Mouse (Mus musculus) left cerebral cortex, adult 2 months (tissue): ENCODE results near the gene Cacna1c. TPM values are rescaled to one million over a fixed set of nuclear protein-coding genes. Genes with fewer than 3 reads are reported as not detected.

Experiments used
- DNase-seq, 2 experiments: peaks; one replicate each; pipeline ENCODE4 v3.0.0; 2021 to 2022; ENCODE audit warnings: low spot score in 2 of 2, mixed read lengths in 1 of 2; ENCODE audit errors: extremely low spot score in 1 of 2
- H3K27ac ChIP-seq: fragments of 200-600 bp; 2 replicates; pipeline ENCODE4 v1.8.1; 2022
- H3K4me3 ChIP-seq: fragments of 200-600 bp; 2 replicates; pipeline ENCODE4 v1.8.1; 2022
- CTCF ChIP-seq: fragments of 200-600 bp; IDR thresholded peaks from 2 replicates; pipeline ENCODE4 v1.8.1; 2022; ENCODE audit warnings: antibody characterized with exemption, mild to moderate bottlenecking, moderate library complexity
- intact Hi-C: fragments of 180-260 bp; cut with DNase I; formaldehyde crosslinking; loops from one replicate; pipeline ENCODE4 v1.15.1; 2025
- total RNA-seq, 2 experiments: library from RNA; stranded (reverse); gene quantifications; 2 replicates each; pipeline ENCODE4 v1.2.3; 2021

Gene Cacna1c
- total RNA-seq, 2 experiments from 2014 or later = 69.1 to 73.9 TPM

- intact Hi-C loops = no loop called here
- no peak overlapping the region for H3K4me3 ChIP-seq
- H3K27ac ChIP-seq = no peak overlapping the region
- peak in 1 of 2 experiments; percentile 47 for DNase-seq
- no peak for TF ChIP-seq CTCF
Measured at GRCm38 (mm10) chr6:118845829-118846228, 350.4 kb downstream of the Cacna1c start.

- DNase-seq = no peak
- Histone ChIP-seq H3K27ac (no peak overlapping the region), H3K4me3 (no peak overlapping the region)
- TF ChIP-seq CTCF = no peak
- intact Hi-C loops = no loop called here
Measured at GRCm38 (mm10) chr6:118845180-118845579, 351.0 kb downstream of the Cacna1c start.

GRCm38 (mm10) chr6:118843566-118843965, 352.7 kb downstream of the Cacna1c start:
- Histone ChIP-seq H3K27ac (no peak overlapping the region), H3K4me3 (no peak overlapping the region)
- intact Hi-C loops = loop anchor here (5.0 kb wide), 1 partner anchor 74 kb away; no protein-coding TSS in a partner anchor
- no peak for TF ChIP-seq CTCF
- DNase-seq = no peak

DNA sequence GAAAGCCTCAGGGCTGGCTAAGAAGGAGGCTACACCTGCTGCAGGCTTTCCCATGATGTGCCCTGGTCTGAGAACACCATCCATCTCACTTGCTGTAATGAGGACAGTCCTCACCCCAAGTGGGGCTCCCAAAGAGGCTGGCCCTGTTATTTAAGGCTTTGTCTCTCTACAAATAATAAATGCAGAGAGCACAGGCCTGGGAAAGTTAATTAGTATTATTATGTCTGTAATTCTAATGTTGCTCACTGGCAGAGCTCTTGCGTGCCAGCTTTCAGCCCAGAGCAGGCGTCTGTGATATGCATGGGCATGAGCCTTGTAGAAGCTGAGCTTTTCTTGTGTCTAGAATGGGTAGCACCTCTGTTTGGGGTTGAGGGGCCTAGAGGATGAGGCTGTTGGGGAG, 354.3 kb downstream of the Cacna1c start:
- intact Hi-C loops = loop anchor here (5.0 kb wide), 1 partner anchor 75 kb away; no protein-coding TSS in a partner anchor
- no peak overlapping the region for H3K27ac ChIP-seq

DNA sequence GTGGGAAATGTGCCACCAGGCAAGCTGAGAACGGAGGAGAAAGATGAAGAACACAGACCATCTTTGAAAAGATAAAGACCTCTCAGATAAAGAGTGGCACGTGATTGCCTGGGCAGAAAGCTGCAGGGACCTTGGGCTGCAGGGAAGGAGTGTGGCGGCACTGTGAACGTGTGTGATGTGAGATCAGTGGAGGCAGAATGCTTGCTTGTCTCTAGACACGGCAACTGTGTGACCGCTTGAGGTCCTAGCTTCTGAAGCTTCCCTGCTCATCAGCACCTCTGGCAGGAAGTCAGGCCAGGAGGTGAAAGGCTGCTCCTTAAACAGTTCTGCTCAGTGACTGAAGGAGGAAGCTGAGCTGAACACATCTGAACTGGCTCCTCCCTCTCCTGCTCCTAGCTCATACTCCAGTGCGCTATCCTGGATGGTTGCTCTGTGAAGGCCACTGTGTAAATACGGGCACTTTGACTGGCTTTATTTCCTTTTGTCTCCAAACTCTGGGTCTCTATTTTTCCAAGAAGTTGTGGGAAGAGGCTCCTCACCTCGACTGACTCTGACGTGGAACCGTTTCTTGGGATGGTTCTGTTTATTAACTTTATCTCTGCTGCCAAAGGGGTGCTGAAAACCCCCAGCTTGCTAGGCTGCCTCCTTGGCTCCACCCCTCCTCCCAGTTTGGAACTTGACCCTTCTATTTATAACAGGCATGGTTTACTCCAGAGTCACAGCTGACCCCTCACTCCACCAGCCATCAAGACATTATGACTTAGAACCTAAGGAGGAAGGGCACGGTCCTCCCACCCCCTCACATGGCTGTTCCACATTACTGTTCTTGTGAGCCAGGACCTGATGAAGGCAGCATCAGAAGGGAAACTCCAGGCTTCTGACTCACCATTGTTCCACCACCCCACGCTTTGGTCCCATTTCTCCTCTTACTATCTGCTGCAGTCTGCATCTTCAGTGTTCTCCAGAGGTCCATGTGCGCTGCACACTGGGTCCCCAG, 357.0 kb downstream of the Cacna1c start:
- intact Hi-C loops = no loop called here
- TF ChIP-seq CTCF = no peak
- DNase-seq = no peak
- H3K4me3 ChIP-seq = no peak overlapping the region
- no peak overlapping the region for H3K27ac ChIP-seq

More for the DNA sequence above, 354.3 kb downstream of the Cacna1c start:
- DNase-seq = no peak
- no peak overlapping the region for H3K4me3 ChIP-seq
- no peak for TF ChIP-seq CTCF

GRCm38 (mm10) chr6:118836693-118837092, 359.5 kb downstream of the Cacna1c start:
- Histone ChIP-seq H3K27ac (no peak overlapping the region), H3K4me3 (no peak overlapping the region)
- TF ChIP-seq CTCF = no peak
- intact Hi-C loops = no loop called here
- DNase-seq = no peak

DNA sequence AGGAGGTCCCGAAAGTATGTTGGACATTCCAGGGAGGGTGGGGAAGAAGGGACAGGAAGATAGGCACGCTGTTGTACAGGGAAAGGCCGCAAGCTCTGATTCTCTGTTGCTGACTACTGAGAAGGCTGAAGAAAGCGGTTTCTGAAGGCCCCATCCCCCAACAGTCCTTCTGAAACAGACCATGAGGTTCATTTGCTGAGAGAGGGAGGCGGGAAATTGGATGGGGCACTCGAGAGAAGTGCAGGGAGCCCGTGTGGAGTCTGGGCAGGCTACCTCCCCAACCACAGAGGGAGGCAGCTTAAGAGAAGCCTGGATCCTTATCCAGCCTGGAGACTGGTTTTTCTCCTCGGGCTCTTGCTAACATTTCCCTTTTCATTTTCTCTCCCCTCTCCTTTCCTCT, 362.2 kb downstream of the Cacna1c start:
- intact Hi-C loops = no loop called here
- Histone ChIP-seq H3K4me3 (no peak overlapping the region), H3K27ac (no peak overlapping the region)
- DNase-seq = no peak
- no peak for TF ChIP-seq CTCF

DNA sequence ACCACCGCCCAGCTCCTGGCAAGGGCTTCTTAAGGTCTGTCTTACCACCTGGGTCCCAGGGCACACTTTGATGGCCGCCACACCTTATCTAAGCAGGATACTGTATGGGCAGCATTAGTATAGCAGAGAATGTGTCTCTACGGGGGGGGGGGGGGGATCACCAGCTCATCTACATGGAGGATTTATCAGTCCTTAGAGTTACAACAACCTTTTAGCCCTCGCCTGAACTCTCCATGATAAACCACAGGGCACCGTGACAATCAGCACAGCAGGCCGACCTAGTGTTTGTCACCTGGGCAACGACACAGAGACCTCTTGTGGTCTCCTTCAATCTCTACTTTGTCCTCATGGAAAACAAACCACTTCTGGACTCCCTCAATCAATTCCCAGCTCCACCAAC, 363.2 kb downstream of the Cacna1c start:
- no peak overlapping the region for H3K4me3 ChIP-seq
- DNase-seq = no peak
- intact Hi-C loops = no loop called here
- no peak for TF ChIP-seq CTCF
- no peak overlapping the region for H3K27ac ChIP-seq

- no peak overlapping the region for H3K27ac ChIP-seq
- no peak for TF ChIP-seq CTCF
- intact Hi-C loops = no loop called here
- DNase-seq = no peak
- no peak overlapping the region for H3K4me3 ChIP-seq
Measured at GRCm38 (mm10) chr6:118832616-118833015, 363.6 kb downstream of the Cacna1c start.

GRCm38 (mm10) chr6:118830851-118831250, 365.4 kb downstream of the Cacna1c start:
- Histone ChIP-seq H3K27ac (no peak overlapping the region), H3K4me3 (no peak overlapping the region)
- intact Hi-C loops = no loop called here
- DNase-seq = no peak
- no peak; the same call in 1 of the 2 replicates for TF ChIP-seq CTCF

GRCm38 (mm10) chr6:118828187-118828586, 368.0 kb downstream of the Cacna1c start:
- H3K27ac ChIP-seq = no peak overlapping the region
- no peak for TF ChIP-seq CTCF
- H3K4me3 ChIP-seq = no peak overlapping the region
- no peak for DNase-seq
- intact Hi-C loops = no loop called here

DNA sequence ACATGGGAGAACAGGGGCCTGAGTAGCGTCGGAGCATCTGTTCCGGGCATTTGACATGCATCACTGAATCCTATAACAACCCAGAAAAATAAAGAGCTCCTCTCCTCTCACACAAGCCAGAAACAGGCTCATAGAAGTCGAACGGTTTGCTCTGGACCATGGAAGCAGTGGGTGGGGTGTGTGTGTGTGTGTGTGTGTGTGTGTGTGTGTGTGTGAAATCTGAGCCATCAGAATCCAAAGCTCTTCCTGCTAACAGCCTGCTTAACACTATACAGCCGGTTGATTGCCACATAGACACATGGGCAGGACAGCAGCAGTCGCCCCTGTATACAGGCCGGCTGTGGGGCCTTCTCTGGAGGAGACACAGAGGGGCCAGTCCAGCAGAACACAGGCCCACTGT, 368.7 kb downstream of the Cacna1c start:
- no peak for TF ChIP-seq CTCF
- 0 out of 2 replicates have a peak overlapping the region, but pooled peaks have one; percentile 19 for H3K27ac ChIP-seq
- H3K4me3 ChIP-seq = no peak overlapping the region
- intact Hi-C loops = no loop called here
- no peak for DNase-seq
